Mouse (Mus musculus): ENCODE measurements at regions not wholly inside any gene's neighbourhood (a gene's known extent, or its start where the extent isn't known, plus 50 kb on each side); places are given as distances from the start of the nearest gene placed in this dataset.

GRCm38 (mm10) chr9:52376914-52377313 is 208.5 kb upstream of the Zc3h12c start:
- no peak for DNase-seq

GRCm38 (mm10) chr9:52371296-52371695 is 202.9 kb upstream of the Zc3h12c start:
- DNase-seq: no peak

- no peak for DNase-seq
These were observed 200.5 kb upstream of the Zc3h12c start for GRCm38 (mm10) chr9:52368911-52369310.

DNA sequence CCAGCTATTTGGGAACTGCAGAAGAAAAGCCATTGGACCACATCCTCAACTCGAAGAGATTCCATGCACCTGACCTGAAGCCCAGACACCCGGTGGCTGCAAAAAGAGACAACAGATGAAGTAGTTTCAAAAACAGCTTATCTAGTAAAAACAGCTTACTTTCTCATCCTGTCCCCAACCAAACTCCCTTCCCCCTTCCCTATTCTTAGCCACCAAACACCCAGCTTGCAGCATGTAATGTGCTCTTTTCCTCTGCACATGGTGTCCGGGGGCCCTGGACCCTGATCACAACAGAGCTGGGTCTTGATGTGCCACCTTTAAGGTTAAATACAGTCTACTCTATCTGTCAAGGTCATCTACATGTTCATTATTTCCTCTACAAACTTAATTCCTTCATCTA is 199.7 kb upstream of the Zc3h12c start:
- no peak for DNase-seq

- no peak for DNase-seq
These were observed 197.7 kb upstream of the Zc3h12c start for GRCm38 (mm10) chr9:52366046-52366445.

DNA sequence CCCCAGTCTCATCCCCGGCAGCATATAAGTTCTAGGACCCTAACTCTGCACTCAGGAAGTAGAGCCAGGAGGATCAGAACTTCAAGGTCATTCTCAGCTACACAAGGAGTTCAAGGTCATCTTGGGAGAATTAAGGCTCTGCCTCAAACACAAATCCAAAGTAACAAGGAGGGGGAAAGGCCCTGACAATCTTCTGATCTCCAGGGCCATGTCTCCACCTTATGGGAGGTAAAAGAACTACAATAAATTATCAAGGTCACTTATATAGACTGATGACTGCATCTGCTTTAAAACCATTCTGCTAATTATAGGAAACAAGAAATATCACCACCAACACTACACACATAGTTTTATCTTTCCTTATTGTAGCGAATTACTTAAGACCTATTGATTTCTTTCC is 193.2 kb upstream of the Zc3h12c start:
- DNase-seq: no peak

GRCm38 (mm10) chr9:52359416-52359815 is 191.0 kb upstream of the Zc3h12c start:
- no peak for DNase-seq

DNA sequence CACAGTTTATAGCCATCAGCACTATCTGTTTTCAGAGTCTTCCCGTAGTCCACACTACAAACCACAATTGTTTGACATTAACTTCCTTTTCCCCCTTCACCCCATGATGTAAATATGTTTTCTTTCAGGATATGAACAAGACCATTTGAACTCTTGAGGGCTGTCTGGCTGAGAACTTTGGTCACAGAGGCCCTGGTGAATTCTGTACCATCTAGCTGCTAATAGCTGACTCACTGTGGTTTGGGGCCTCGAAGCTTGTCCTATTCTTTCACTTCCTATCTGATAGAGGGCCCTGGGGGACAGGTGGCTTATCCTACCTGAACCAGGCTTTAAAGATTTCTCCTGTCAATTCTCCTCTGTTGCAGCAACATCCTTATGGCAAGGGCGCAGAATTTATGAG is 188.2 kb upstream of the Zc3h12c start:
- DNase-seq: no peak

DNA sequence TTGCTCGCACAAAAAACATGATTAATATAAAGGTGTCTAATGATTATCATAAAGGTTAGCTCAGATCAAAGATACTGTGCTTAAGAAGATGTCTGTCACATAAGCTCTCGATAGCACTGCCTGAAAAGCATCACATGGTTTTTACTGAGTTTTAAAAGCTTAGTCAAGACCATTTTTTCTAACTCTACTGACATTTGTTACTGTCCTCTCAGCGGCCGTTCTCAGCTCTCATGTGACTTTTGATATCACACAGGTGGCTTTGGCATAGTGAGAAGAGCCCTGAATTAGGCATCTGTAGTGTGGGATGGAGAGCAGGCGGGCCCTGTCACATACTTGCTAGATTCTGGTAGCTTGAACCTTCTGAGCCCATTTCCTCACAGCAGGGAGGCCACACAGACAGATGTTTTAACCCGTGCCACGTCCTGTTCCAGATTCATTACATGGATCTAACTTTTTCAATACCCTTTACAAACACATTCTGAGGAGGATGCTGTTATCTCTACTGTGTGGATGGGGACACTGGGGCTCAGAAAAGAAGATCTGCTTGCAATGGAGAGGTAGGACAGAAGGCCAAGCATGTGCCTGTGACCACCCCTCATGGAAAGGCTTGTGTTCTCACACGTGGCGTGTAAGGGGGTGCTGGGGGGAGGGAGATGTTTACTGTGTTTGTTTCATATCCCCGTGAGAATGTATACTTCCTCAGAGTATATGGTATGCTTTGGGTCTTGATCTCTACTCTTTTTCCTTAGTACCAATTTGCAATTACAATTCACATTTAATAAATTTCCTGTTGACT is 187.0 kb upstream of the Zc3h12c start:
- no peak for DNase-seq

DNA sequence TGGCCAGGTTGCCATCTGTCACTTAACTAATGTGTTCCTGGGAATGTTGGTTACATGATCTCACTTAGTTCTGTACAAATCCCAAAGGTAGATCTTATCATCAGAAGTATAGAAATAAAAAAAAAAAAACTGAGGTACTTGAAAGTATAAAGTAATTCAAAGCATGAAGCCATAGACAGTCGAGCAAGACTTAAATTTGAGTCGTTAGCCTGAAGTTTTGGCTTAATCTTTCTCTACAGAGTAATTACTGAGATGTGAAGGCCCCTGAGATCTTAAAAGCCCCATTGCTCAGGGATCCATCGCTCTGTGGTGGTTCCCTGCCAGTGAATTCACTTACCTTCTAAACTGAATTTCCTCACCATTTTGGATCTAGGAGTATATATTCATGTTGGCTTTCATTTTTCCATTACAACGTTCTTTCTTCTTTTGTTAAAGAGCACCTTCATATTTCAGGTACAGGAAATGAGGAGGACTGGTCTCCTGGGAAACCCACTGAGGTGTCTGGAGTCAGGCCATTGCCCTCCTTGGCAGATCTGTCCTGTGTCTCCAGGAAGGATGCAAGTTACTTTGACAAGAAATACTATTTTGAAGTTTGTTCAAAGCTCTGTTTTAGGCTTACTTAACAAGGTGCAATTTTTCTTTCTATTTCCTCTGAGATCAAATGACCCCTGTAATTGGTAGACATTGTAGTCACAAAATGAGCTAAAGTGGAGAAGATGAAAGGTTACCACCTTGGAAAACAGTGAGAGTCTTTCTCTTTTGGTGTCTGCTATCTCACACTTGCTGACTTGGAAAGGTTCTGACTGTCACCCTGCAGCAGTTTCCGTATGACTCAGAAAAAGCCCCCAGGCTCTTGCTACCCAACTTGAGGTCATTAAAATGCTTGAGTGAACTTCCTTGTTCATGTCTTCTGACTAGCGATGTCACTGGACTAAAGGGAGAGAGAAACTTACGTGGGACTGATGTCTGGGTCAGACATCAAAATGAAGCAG is 180.5 kb upstream of the Zc3h12c start:
- no peak for DNase-seq

GRCm38 (mm10) chr9:52344177-52344877 is 176.0 kb upstream of the Zc3h12c start:
- DNase-seq: no peak

DNA sequence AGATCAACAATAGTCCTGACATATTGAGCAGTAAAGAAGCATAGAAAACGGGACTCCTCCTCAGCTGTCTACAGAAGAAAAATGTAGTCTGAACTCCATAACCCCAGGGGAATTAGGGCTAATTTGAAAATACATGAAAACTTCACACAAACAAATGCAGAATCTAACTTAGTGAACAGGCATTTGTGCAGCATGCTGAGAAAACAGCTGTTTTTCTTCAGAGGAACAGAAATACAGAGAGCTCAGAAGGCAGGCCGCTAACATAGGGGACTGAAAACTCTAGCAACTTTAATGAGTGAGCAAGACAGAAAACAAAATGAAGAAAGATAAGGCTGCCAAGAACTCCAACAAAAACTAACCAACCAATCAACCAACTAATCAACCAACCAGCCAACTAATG is 172.7 kb upstream of the Zc3h12c start:
- DNase-seq: no peak

- DNase-seq: no peak
These were observed 169.5 kb upstream of the Zc3h12c start for GRCm38 (mm10) chr9:52337786-52338322.

DNA sequence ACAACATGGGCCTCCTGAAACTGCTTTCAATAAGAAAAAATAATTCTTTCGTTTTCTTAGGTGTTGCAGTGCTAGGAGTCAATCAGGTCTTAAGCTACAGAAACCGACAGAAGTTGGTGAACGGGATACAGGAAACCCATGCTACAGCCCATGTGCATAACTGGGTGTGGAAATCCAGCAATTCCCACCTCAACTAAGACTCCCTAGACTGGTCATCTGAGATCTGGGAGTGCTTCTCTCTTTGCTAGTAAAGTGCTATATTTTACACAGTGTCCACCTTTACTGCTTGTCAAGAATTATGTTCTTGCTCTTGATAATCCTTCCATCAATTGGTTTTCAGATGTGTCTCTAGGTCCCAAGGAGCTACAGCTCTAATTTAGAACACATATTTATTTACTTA is 166.4 kb upstream of the Zc3h12c start:
- no peak for DNase-seq

DNA sequence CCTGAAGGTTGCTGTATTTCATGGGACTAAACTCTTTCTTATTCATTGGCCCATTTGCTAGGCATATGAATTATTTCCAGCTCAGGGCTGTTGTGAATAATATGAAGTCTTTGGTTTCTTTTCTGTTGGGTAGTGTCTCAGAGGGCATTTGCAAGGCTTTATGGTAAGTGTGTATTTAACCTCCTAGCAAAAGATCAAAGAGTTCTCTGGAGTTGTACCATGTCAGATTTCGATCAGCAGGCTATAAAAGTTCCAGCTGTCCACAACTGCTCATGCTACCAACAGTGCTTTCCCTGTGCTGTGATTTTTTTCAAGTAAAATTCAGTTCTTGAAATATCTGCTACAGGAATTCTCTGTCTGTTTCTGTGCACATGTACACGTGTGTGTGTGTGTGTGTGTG is 165.5 kb upstream of the Zc3h12c start:
- DNase-seq: no peak

GRCm38 (mm10) chr9:52331748-52332147 is 163.4 kb upstream of the Zc3h12c start:
- no peak for DNase-seq

- no peak for DNase-seq
These were observed 162.3 kb upstream of the Zc3h12c start for GRCm38 (mm10) chr9:52330652-52331051.

- no peak for DNase-seq
These were observed 156.0 kb upstream of the Zc3h12c start for GRCm38 (mm10) chr9:52324347-52324746.

- DNase-seq: no peak
These were observed 155.4 kb upstream of the Zc3h12c start for GRCm38 (mm10) chr9:52323757-52324156.

DNA sequence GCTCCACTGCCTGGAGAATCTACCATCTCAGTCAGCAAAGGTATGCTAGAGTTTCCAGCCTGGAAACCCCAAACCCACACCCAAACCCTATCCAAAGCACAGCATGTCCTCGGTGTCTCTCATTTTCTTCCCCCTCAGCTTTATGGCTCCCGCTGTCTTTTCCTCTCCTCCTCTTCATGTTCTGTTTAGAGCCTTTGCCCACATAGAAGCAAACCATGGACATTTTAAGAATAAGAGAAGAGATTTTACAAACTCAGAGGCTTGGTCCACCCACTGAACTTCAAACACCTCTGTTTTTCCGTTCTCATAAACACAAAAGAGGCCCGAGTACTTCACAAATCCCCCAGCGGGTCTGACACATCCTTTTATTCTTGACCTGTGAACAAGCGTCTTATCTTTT is 154.9 kb upstream of the Zc3h12c start:
- DNase-seq: no peak

- DNase-seq: no peak
These were observed 133.1 kb upstream of the Zc3h12c start for GRCm38 (mm10) chr9:52301521-52301920.

DNA sequence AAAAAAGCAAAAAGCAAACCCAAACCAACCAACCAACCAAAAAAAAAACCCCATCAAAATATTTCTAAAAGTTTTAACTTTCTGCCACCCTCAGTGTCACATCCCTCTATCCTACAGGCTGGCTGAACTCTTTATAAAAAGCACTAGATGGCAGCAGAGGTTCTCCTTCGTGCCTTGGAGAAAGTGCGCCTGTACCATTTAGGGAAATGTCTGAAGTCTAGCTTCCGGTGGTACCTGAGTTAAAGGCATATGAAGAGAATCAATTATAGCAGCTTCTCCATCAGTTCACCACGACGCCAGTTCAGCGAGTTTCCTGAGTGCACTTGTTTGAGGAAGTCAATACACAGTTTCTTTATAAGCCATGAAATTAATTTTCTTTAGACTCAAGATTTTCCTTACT is 130.0 kb upstream of the Zc3h12c start:
- no peak for DNase-seq

GRCm38 (mm10) chr9:52294699-52295098 is 126.3 kb upstream of the Zc3h12c start:
- no peak for DNase-seq
